Mouse (Mus musculus): ENCODE measurements around the gene Slc5a5.
A peak's percentile ranks its signal among the peaks of the same experiment; 100 is the strongest.

Gene Slc5a5

DNA sequence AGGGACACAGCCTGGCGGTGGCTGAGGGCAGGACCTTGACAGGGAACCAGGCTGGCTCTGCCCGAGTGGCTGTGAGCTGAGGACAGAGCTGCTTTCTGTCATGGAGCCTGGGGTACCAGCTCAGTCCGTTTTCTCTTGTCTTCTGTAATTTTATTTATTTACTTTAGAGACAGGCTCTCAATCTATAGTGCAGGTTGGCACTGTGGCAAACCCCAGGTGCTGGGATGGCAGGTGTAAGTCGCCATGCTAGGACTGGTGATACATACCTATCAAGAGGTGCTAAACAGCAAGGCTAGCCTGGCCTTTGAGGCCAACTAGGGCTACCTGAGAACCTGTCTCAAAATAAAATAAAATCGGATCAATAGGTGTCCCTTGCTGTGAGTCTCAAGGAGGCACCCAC lies 36.5 kb downstream of the Slc5a5 start:
- DNase-seq (ENCODE audit: low read depth, low spot score), result no peak

DNA sequence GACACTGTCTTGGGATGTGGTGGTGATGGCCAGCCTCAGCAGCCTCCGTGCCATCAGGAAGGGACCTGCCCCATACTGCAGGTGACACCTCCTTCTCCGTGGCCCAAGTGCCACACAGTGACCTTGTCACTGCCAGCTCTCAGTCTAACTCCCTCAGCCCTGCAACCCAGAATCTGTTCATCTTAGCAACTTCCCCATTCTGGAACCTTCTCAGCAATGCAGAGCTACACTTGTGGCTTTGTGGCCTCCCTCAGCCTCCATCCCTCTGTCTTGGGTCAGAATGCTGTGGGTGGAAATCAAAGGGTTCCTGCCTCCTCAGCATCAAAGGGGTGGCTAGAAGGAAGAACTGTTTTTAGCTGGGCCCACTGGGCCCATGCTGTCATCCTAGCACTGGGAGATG lies 38.7 kb downstream of the Slc5a5 start:
- no peak for DNase-seq (ENCODE audit: low read depth, low spot score)

DNA sequence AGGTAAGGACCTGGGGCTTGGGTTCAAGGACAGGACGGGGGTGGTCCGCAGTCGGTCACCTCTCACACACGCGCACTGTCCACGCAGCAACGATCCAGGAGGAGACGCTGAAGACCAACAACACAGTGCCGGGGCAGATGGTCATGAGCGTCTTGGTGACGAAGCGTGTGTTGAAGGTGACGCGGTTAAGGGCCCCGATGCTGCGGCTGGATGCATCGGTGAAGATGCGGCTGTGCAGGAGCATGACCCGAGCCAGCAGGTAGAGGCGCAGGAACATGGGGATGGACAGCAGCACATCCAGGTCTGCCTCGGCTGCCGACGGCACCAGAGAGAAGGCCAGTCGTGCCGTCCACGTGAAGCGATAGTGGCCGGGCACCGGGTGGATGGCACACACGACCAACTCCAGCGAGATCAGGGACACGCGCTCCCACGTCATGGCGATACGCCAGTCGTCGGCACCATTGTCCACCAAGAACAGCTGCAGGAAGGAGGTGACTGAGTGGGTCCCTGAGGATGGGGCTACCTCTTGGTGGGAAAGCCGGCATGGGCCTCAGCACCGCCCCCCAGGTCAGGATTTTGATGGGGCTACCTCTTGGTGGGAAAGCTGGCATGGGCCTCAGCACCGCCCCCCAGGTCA lies 39.8 kb downstream of the Slc5a5 start:
- no peak for DNase-seq (ENCODE audit: low read depth, low spot score)

DNA sequence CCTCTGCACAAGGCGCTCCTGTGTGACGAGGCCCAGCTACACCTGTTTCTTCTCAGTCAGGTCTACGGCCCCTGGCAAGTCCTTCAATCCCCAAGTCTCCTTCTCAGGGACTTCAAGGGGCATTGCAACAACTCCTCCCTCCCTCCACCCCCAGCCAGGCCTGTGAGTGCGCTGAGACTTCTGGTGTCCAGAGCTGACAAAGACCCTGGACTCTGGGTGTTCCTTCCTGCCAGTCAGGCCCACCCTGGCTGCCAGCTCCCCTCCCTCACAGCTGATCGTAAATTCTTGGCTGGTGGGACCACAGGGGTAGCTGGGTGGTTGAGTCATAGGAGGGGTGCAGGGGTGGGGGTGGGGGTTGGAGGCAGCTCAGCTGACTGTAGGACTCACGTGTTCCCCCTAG lies 40.7 kb downstream of the Slc5a5 start:
- no peak for DNase-seq (ENCODE audit: low read depth, low spot score)

DNA sequence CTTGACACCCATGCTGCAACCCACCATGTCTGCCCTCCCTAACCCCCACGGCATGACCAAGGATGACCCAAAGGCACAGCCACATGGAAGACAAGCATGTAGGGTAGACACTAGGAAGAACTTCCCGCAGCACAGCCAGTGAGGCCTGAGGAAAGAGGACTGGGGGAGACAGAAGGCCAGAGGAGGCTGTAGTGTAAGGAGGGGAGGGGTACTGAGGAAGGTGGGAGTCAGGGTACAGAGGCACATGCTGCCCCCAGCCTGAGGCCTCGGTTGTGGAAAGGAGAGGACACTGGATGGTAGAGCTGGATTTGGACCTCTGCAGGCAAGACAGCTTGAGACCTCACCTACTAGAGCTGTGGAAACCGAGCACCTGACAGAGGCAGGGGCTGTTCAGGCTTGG lies 41.6 kb downstream of the Slc5a5 start:
- DNase-seq (ENCODE audit: low read depth, low spot score), result no peak

DNA sequence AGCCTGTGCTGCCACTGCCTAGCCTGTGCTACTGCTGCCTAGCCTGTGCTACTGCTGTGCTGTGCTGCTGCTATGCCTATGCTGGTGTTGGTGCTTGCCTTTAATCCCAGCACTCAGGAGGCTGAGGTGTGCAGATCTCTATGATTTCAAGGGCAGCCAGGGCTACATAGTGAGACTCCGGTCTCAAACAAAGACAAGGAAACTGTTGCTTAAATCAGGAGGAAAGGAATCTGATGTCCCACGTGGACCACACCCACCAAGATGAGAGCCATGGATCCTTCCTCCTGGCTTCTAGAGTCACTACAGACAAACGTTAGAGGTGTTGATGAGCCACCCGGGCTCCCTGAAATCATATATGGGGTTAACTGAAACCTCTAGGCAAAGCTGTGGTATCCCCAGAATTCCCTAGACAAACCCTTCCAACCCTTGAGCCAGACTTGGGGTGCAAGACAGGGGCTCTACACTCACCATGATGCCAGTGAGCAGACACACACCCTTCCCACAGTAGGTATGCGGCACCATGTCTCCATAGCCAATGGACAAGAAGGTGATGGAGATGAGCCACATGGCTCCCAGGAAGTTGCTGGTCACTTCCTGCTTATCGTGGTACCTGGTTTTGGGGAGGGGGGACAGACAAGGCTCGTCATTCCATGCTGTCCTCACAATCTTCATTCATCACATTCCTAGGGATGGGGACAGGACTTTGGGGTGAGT lies 42.3 kb downstream of the Slc5a5 start:
- no peak for DNase-seq (ENCODE audit: low read depth, low spot score)

DNA sequence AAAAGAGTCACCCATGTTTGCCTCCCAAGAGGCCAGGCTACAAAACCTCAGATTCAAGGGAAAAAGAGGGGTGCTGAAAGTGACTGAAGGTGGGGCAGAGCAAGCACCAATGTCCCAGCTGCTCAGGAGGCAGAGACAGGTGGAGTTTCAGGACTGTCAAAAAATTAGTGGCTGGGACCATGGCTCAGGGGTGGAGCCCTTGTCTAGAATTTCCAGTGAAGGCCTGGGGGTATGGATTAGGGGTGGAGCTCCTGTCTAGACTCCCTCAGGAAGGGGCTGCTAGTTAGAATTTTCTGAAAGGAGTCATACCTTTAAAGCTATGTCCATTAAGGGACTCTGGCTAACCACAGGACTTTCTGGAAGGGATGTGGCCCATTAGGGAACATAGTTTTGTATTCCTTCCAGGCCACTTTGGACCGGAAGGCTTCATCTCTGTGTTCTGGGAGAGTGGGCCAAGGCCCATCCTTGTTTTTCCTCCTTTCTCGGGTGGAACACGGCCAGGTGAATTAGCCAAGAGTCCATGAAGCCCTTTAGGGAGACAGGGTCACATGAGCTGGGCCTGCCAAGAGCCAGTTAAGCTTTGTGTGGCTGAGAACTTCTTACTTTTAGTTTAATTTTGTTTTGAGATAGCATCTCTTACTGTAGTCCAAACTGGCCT lies 43.1 kb downstream of the Slc5a5 start:
- DNase-seq (ENCODE audit: low read depth, low spot score), result no peak

DNA sequence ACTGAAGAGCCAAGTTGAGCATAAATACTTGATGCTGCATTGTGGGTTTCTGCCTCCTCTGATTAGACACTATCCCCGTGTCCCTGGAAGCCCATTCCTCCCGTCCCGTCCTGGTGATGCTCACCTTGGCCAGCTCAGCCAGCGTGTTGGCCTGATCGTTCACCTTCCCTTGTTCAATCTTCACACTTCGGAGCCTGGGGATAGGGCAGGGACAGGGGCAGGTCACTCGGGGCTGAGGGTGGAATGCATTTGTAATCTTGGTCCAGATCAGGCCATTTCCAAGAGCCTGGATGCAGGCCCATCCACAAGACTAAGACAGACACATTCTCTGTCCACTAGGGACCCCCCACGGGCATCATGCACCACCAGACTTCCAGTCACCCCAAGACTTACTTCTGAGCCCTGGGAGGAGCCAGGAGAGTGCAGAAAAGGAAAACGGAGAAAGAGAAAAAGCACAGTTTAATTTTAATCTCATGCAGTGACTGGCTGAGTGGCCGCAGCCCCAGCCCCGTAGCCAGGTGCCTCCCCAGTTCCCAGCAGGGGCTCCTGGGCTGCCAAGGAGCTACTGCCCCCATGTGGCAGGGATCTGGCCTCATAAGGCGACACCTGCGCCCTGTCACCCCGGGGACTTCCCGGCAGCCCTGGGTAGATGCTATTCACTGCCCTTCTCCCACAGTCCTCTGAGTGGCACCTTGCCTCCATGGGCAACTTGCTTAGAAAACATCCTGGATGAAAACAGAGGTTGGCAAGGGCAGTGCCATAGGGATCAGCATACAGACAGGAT lies 46.0 kb downstream of the Slc5a5 start:
- DNase-seq (ENCODE audit: low read depth, low spot score), result no peak

DNA sequence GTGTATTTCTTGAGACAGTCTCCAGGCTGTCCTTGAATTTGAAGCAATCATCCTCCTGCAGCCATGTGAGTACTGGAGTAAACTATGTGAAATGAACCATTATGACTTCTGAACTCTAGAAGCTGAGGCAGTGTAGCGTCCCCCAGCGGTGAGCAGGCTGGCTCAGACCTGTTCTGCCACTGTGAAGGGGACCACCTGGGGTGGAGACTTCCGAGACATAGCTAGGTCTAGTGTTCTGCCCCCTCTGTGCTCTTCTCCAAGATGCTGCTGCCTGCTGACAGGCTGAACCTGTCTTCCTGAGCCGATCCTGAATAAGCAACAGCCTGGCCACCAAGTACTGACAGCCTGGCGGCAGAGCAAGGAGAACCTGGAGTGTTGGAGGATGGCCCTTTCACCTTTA lies 47.4 kb downstream of the Slc5a5 start:
- DNase-seq (ENCODE audit: low read depth, low spot score), result no peak

DNA sequence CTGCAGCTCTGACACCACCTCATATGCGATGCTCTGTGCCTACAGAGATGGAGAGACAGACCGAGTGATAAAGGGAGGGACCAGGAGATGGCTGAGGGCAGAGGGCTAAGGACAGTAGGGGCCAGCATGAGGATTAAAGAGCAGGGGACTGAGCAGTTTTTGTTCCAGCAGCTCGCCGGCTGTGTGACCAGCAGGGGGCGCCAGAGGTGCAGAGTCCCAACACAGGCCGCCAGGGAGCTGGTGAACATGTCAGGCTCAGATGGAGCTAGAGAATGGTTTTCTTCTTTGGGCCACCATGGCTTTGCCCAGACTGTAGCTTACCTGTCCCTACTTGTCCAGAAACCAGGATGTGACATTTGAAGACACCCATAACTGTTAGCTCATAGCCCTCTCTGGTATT lies 48.0 kb downstream of the Slc5a5 start:
- no peak for DNase-seq (ENCODE audit: low read depth, low spot score)

DNA sequence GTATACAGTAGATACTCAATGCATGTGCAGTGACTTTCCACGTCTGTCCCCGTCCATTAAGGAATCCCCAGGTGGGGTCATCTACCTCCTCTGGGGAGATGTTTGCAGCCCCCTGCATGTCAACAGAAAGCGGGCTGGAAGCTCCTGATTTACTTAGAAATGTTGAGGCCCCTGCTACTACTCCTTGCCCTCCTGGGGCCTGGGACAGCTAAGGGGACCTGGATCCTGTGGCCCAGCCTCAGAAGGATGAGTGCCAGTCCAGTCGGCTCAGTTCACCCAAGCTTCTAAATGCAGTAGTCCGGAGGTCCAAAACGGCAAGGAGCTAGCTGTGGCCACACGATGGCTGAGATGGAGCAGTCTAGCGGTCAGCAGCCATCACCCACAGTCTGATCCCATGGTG lies 48.6 kb downstream of the Slc5a5 start:
- no peak for DNase-seq (ENCODE audit: low read depth, low spot score)

DNA sequence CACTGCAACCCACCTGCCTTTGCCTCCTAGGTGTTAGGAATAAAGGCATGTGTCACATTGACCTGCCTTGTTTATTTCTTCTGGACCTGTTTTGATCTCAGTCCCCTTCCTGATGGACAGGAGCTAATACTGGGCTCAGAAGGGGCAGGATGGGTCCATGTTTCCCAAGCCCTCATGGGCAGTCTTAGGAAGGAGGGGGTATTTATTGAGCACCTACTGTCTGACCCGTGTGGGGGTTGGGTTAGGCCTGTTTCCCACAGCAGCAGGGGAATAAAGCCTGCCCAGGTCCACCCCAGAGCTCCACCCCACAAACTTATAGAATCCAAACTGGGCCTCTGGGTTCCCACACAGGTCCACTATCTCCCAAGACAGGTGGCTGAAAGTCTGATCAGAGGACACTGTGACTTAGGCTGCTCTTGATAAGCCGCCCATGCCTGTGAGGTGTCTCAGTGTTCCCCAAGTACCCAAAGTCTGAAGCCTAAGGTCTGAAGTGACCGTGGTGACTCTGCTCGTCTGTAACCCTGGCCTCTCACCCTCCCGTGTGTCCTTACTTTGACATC lies 49.3 kb downstream of the Slc5a5 start:
- DNase-seq (ENCODE audit: low read depth, low spot score), result no peak

DNA sequence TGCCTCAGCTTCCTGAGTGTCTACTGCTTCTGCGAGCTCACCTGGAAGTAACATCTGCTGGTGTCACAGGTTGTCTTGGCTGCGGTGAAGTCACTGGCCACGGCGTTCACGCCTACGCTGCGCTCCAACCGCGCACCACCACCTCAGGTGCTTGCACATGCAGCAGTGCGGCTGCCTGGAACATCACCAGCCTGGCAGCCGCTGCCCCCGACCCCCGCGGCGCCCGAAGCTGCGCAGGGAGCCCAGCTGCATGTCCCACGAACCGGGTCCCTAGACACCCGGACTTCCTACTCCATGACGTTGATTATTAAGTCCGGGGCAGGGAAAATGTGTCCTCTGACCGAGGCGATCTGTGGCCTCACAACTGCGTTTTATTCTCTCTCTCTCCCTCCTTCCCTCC lies 50.1 kb downstream of the Slc5a5 start:
- DNase-seq (ENCODE audit: low read depth, low spot score), result no peak

DNA sequence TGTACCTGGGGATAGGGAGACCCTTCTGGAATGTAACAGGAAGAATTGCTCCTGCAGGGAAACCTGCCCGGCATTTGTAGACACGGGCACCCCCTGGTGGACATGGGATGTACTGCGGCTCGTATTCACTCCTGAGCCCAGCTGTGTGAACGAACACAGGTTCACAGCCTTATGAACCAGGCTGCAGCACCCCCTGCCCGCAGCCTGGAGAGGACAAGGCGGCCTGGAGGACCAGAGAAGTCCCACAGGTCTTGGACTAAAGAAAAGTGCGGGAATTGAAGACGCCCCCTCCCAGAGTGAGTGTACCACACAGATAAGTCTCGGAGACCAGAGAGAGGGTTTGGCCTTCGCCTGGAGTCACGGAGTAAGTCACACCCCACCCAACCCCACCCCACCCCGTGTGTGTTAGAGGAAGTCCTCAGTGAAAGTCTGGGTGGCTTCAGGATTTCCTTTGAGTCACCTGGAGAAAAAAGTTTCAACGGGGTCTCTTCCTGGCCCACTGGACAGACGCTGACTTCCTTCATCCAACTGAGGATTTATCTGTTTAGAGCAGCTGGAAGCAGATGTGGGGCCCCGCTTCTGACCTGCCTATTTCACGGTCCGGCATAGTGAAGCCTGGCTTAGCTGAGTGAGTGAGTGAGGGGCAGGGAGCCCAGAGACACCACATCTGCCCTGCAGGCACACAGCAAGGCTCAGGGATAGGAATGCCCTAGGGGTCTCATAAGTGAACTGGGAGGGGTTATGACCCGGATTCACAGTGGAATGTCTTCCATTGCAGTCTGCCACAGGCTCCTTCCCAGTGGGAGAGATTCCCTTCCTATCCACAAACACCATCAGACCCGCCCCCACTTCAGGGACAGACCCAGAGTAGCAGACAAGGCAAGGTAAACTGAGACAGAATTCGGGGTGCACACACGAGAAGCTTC lies 51.1 kb downstream of the Slc5a5 start:
- DNase-seq (ENCODE audit: low read depth, low spot score), result peak; percentile 39

DNA sequence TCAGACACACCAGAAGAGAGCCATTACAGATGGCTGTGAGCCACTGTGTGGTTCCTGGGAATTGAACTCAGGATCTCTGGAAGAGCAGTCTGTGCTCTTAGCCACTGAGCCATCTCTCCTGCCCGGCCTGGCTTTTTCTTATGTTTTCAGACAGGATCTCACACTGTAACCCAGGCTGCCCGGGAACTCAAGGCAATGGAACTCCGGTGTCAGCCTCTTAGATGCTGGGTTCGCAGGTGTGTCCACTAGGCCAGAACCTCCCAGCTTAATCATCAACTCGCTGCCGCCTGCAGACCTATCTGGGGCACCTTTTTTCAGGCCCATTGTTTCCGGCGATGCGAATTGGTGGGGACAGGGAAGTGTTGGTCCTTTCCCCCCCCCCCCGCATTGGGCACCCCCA lies 52.0 kb downstream of the Slc5a5 start:
- DNase-seq (ENCODE audit: low read depth, low spot score), result no peak

DNA sequence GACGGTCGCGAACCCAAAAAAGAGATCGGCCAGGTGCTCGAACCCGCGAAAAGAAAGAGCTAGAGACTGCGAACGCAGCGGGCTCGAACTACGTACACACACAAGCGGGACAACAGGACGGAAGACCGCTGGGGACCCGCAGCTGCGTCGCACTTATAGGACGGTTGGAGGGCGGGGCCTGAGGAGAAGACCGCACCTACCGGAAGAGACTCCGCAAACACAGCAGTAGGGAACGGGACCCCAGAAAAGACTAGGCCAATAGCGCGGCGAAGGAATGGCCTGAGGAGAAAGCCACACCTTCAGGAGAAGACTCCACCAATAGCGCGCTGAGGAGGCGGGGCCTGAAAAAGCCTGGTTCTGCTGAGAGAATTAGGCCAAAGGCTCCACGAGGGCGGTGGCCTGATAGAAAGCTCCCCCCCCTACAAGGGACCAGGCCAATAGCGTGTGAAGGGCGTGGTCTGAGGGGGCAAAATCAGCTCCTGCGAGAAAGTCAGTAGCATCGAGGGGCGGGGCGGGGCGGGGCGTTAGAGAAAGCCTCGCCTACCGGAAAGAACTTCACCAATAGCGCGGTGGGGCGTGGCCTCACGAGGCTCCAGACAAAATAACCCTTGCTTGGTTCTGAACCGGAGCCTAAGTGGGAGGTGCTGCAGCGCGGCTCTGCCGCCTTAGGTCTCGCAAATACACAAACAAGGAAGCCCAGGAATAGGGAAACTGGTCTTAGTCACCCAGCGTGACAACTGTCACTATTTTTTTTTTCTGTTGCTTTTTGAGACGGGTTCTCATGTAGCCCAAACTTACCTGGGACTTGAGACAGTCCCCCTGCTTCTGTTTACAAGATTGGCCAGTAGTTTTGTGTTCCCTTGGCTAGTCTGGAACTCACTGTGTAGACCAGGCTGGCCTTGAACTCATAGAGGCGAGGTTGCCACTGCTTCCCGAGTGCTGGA lies 52.9 kb downstream of the Slc5a5 start, which contains the start of gene Arrdc2:
TSS of gene Arrdc2 (minus strand) at position 313 of the 944 bp plus-strand sequence.
- peak; percentile 100 for DNase-seq (ENCODE audit: low read depth, low spot score)

DNA sequence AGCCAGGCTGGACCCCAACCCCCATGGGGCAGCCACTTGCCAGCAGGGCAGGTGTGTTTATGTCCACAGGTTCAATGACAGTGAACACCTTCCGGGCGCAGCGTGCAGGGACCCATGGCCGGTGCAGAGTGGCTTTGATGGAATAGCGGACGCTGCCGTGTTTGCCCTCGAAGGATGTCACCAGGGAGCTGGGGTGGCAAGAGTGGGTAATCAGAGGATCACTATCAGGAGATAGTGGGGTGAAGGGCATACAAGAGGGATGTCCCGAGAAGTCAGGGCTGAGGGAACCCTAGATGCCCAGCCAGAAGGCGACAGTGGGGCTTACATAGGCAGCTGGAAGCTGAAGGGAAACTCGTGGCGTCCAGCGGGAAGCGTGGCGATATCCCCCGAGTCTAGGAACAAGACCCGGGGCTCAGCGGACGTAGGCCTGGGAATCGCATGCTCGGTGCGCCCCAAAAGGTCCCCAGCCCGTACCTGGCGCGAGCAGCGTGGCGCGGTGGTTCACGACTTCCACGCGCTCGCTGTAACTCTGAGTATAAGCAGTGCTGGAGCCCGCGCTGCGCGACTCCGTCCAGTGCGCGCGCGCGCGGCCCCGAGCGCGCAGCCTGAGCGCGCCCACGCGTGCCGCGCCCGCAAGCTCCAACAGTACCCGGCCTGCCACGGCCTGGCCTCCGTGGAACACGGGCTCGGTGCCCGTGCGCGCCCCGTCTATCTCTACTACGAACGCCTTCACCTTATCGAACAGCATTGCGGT lies 53.7 kb downstream of the Slc5a5 start:
- no peak for DNase-seq (ENCODE audit: low read depth, low spot score)

DNA sequence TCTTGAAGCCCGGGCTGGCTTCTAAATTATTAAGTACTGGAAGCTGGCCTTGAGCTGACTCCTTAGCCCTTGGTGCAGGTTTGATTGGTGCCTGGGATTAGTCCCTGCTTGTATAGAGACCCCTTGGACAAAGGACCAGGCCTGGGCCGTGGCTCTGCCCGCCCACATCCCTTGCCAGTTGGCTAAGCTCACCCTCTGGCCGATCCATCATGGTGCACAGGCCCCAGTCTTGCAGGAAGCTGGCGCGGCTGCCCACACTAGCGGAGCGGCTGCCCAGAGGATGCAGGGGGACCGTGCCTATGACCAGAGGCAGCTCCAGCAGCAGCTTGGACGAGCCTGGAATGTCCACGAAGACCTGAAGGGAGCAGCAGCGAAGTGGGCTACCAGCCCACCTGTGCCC lies 55.9 kb downstream of the Slc5a5 start:
- DNase-seq (ENCODE audit: low read depth, low spot score), result no peak

DNA sequence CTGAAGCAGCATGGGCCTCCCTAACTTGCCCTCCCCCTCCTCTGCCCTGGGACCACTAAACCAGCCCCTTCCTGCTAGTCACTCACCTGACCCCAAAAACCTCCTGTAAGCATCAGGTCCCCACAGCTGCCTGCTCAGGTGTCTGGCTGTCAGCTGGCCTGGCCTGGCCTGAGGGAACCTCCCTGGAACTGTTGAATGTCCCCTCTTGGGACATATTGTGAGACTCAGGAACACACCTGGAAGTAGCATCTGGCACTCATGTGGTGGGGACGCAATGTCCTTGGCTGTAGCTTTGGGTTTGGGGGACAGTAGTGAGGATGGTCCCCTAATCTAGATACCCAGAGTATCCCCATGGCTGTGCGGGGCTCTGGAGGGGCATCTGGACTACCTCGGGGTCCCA lies 58.5 kb downstream of the Slc5a5 start:
- no peak for DNase-seq (ENCODE audit: low read depth, low spot score)

All from telencephalon, adult 2 months (tissue).